Mouse (Mus musculus): Measurements from ENCODE around the gene Fmnl2. TPM values are rescaled to one million over a fixed set of nuclear protein-coding genes. Genes with fewer than 3 reads are reported as not detected.

Gene Fmnl2
- polyA plus RNA-seq, 1 experiment from 2014 or later, result 7.3 TPM

DNA sequence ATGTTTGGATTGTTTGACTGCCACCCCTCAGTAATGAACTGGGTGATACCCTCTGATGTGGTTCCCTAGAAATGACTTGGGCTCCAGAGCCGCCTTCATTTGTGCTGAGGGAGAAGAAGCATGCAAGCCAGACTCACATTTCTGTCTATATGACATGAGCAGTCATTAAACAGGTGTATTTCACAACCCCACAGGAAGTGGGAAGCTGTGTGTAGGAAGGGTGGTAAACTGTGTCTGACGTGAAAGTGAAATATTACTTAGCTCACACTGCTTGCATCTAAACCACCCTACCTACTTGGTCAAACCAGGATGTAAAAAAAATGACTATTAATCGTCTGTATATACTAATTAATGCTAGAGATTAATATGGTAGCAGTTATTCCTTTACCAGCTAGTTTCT lies 231.1 kb downstream of the Fmnl2 start:
- Histone ChIP-seq H3K4me1 (no peaks in the 10 kb centered on the region), H3K36me3 (replicated peaks) (0 out of 2 replicates have a peak, but pooled peaks cover 3% of the 10 kb centered on the region), H3K27me3 (replicated peaks; ENCODE audit: low read depth, poor library complexity, severe bottlenecking) (no peaks in the 10 kb centered on the region), H3K4me3 (no peak overlapping the region), H3K27ac (replicated peaks) (no peak overlapping the region), H3K9me3 (no peaks in the 10 kb centered on the region)
- 89% methylated on average over 3 of the region's 3 CpGs for WGBS
- DNase-seq (ENCODE audit: low spot score), result no peak

DNA sequence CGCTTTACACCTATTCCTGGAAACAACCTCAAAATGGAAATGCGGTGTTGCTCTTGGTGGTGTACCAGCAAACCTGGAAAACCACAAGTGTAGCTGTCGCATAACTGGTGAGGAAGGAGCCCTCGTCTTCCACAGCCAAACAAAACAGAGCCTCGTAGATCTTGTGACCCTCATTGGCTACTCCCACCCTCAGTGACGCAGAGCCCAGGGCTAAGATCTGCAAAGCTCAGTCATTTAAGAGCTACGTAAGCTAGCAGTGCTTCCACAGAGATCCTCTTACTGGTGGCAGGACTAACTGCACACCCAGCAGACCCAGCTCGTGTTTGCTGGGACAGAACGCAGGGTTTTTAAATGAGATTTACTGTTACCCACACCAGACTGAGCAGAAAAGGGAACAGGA lies 237.4 kb downstream of the Fmnl2 start:
- 89% methylated on average over 9 of the region's 9 CpGs for WGBS
- no peaks in the 10 kb centered on the region for H3K9me3 ChIP-seq
- no peak for DNase-seq (ENCODE audit: low spot score)
- H3K27me3 ChIP-seq (replicated peaks; ENCODE audit: low read depth, poor library complexity, severe bottlenecking), result no peaks in the 10 kb centered on the region
- H3K4me3 ChIP-seq, result no peak overlapping the region
- no peaks in the 10 kb centered on the region for H3K4me1 ChIP-seq
- H3K36me3 ChIP-seq (replicated peaks), result peaks cover 20% of the 10 kb centered on the region
- no peak overlapping the region for H3K27ac ChIP-seq (replicated peaks)

DNA sequence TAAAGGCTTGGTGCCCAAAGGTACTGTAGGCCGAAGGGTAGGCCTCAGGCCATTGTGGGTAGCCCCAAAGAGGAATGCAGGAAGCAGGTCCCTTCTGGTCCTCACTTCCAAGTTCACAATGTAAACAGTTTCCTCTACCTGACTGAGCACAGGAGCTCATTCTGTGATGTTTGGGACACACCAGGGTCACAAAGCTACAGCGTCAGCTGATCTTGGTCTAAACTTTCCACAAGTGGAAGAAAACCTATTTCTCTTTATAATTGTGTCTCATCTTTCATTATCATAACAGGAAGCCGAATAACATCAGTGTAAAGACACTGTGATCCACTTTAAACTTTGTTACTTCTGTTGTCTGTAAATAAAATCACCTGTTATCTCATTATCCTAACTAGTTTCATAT lies 237.8 kb downstream of the Fmnl2 start:
- peaks cover 17% of the 10 kb centered on the region for H3K36me3 ChIP-seq (replicated peaks)
- H3K9me3 ChIP-seq, result no peaks in the 10 kb centered on the region
- H3K4me3 ChIP-seq, result no peak overlapping the region
- no peaks in the 10 kb centered on the region for H3K27me3 ChIP-seq (replicated peaks; ENCODE audit: low read depth, poor library complexity, severe bottlenecking)
- H3K27ac ChIP-seq (replicated peaks), result no peak overlapping the region
- H3K4me1 ChIP-seq, result no peaks in the 10 kb centered on the region
- WGBS, result 95% methylated on average over 3 of the region's 3 CpGs
- no peak for DNase-seq (ENCODE audit: low spot score)

DNA sequence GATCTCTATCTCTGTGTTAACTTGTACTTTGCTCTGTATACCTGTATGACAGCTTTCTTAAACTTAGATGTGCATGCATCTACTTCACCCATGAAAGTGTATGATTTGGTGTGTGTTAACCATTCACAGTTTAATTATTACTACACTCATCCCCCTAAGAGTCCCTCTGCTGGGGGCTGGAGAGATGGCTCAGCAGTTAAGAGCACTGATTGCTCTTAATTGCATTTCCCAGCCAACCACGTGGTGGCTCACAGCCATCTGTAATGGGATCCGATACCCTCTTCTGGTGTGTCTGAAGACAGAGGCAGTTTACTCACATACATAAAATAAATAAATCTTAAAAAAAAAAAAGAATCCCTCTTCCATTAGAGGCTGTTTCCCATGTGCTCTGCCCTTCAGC lies 242.4 kb downstream of the Fmnl2 start:
- 44% methylated on average over 2 of the region's 2 CpGs for WGBS
- Histone ChIP-seq H3K27me3 (replicated peaks; ENCODE audit: low read depth, poor library complexity, severe bottlenecking) (no peaks in the 10 kb centered on the region), H3K4me3 (no peak overlapping the region), H3K27ac (replicated peaks) (no peak overlapping the region), H3K4me1 (no peaks in the 10 kb centered on the region), H3K9me3 (no peaks in the 10 kb centered on the region), H3K36me3 (replicated peaks) (peaks cover 46% of the 10 kb centered on the region)
- no peak for DNase-seq (ENCODE audit: low spot score)

DNA sequence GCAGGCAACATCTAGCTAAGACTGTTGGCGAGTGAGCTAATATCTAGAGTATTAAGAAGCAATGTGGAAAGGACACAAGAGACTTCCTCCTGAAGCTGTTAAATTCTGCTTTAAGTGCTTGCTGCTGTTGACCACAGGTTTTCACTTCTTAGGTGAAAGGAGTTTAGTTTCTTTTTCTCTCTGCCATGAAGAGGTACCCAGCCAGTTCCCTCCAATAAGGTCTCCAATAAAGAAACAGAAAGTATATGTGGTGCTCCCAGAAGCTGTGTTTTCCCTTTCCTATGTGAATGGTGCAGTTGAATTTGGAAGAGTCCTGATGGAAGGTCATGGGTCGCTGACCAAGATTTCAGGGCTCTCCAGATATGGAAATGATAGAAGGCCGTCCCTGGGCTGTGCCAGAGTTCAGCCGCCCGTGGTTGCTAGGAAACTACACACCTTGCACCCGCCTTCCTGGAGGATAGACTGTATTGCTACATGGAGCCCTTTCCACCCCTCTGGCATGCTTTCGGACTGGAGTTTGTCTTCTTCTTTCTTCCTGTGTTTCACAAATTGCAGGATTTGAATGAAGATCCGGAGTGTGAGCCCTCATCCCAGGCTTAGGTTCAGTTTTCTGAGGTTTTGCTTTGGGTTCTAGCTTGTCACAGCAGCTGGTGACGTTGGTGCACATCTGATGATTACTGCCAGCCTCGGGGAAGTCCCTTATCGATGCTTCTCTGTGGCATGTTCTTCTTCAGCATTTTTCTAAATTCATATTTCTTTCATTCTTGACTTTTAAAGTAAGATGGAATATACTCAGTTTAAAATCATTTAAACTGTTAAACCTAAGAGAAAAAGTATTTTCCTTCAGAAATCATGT lies 244.5 kb downstream of the Fmnl2 start:
- H3K36me3 ChIP-seq (replicated peaks), result peaks cover 64% of the 10 kb centered on the region
- WGBS, result 90% methylated on average over 11 of the region's 11 CpGs
- H3K4me1 ChIP-seq, result no peaks in the 10 kb centered on the region
- H3K9me3 ChIP-seq, result no peaks in the 10 kb centered on the region
- H3K4me3 ChIP-seq, result no peak overlapping the region
- DNase-seq (ENCODE audit: low spot score), result no peak
- no peak overlapping the region for H3K27ac ChIP-seq (replicated peaks)
- H3K27me3 ChIP-seq (replicated peaks; ENCODE audit: low read depth, poor library complexity, severe bottlenecking), result no peaks in the 10 kb centered on the region

DNA sequence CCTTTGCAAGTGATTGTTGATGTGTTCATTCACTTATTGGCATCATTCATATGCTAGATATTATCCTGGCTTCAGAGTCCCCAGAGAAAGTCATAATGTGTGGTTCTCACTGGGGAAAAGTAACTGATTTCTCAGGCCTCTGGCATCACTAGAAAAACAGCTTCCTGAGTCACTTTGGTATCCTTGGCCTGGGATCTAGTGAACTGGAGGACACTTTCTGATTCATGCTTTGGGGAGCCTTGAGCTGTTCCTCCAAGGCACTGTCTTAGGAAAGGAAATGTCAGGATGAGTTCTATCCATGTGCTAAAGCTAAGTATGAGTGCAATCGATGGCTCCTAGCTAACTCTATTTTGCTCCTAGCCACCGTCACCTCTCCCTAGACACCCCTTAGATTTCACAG lies 245.2 kb downstream of the Fmnl2 start:
- no peak overlapping the region for H3K4me3 ChIP-seq
- peaks cover 65% of the 10 kb centered on the region for H3K36me3 ChIP-seq (replicated peaks)
- no peaks in the 10 kb centered on the region for H3K9me3 ChIP-seq
- no peaks in the 10 kb centered on the region for H3K27me3 ChIP-seq (replicated peaks; ENCODE audit: low read depth, poor library complexity, severe bottlenecking)
- no peak overlapping the region for H3K27ac ChIP-seq (replicated peaks)
- H3K4me1 ChIP-seq, result no peaks in the 10 kb centered on the region
- no peak for DNase-seq (ENCODE audit: low spot score)
- 93% methylated on average over 2 of the region's 2 CpGs for WGBS

DNA sequence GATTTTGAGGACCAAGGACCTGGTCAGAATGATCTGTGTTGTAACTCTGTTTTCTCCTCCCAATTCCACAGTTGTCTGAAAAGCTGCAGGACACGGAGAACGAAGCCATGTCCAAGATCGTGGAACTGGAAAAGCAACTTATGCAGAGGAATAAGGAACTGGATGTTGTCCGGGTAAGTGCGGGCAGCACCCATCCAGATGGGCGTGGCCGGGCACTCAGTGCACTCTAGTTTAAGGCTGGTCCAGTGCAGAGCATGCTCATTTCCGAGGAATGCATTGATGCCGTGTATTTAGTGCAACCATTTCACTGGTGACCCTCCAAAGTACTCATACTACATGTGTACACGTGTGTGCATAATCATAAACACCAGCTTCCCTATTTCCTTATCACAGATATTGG lies 247.7 kb downstream of the Fmnl2 start:
- no peak for DNase-seq (ENCODE audit: low spot score)

DNA sequence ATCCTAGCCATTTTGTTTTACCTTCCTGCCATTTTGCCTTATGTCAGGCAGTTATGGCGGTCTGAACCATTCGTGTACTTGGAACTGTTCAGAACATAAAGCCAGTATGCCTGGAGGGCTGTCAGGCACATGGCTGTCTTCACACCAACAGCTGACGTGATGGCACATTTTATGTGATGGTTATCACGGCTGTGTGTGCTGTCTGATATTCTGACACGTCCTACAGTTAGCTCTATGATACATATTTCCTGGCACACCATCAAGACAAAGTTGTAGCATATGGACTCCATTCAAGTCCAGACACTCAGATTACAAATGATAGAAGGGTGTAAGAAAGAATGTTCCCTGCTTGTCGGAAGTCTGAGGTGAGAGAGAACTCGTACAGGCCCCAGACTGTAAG lies 248.4 kb downstream of the Fmnl2 start:
- H3K27ac ChIP-seq (replicated peaks), result no peak overlapping the region
- DNase-seq (ENCODE audit: low spot score), result no peak
- no peaks in the 10 kb centered on the region for H3K27me3 ChIP-seq (replicated peaks; ENCODE audit: low read depth, poor library complexity, severe bottlenecking)
- WGBS, result 93% methylated on average over 7 of the region's 7 CpGs
- peaks cover 91% of the 10 kb centered on the region for H3K36me3 ChIP-seq (replicated peaks)
- no peaks in the 10 kb centered on the region for H3K9me3 ChIP-seq
- no peak overlapping the region for H3K4me3 ChIP-seq
- H3K4me1 ChIP-seq, result no peaks in the 10 kb centered on the region

More for the DNA sequence above, 247.7 kb downstream of the Fmnl2 start:
- no peak overlapping the region for H3K27ac ChIP-seq (replicated peaks)
- H3K4me1 ChIP-seq, result no peaks in the 10 kb centered on the region
- H3K27me3 ChIP-seq (replicated peaks; ENCODE audit: low read depth, poor library complexity, severe bottlenecking), result no peaks in the 10 kb centered on the region
- H3K36me3 ChIP-seq (replicated peaks), result peaks cover 86% of the 10 kb centered on the region
- H3K4me3 ChIP-seq, result no peak overlapping the region
- 93% methylated on average over 10 of the region's 10 CpGs for WGBS
- H3K9me3 ChIP-seq, result no peaks in the 10 kb centered on the region

DNA sequence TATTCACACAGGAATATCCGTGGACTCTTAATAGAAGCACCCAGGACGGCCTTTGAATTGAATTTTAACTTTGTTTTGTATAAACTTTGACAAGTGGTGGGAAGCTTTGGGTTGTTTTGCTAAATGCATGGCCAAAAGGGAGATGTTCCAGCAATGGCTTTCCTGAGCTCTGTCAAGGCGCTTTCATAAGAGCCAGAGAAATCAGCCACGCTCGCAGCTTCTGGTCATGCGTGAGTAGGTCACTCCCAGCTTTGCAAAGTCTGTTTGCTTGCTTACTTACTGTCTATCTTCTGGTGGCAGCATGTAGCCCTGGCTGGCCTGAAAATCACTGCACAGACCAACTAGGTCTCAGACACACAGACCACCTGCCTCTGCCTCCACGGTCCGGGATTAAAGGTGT lies 248.8 kb downstream of the Fmnl2 start:
- WGBS, result 95% methylated on average over 8 of the region's 8 CpGs
- no peak for DNase-seq (ENCODE audit: low spot score)
- Histone ChIP-seq H3K4me1 (no peaks in the 10 kb centered on the region), H3K27me3 (replicated peaks; ENCODE audit: low read depth, poor library complexity, severe bottlenecking) (no peaks in the 10 kb centered on the region), H3K9me3 (no peaks in the 10 kb centered on the region), H3K36me3 (replicated peaks) (peaks cover 90% of the 10 kb centered on the region), H3K27ac (replicated peaks) (no peak overlapping the region), H3K4me3 (no peak overlapping the region)

DNA sequence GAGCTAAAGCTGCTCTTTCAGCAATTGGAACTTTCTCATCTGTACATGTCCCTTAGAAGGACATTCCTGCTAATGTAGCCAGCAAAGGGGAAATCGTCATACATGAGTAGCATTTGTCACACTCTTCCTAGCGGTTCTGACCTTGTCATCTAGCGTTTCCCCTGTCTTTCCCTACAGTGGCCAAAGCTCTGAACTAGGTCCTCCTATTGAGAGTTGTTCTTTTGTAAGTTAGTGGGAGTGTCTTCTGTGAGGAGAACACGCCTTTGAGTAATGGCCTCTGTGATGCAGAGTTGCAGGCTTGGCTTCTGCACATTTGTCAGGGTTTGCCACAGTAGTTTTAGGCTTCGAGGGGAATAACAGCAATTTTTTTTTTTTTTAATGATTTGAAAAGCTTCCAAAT lies 250.9 kb downstream of the Fmnl2 start:
- H3K36me3 ChIP-seq (replicated peaks), result peaks cover 89% of the 10 kb centered on the region
- WGBS, result 86% methylated on average over 5 of the region's 5 CpGs
- H3K27me3 ChIP-seq (replicated peaks; ENCODE audit: low read depth, poor library complexity, severe bottlenecking), result no peaks in the 10 kb centered on the region
- H3K4me3 ChIP-seq, result no peak overlapping the region
- DNase-seq (ENCODE audit: low spot score), result no peak
- H3K27ac ChIP-seq (replicated peaks), result no peak overlapping the region
- H3K9me3 ChIP-seq, result no peaks in the 10 kb centered on the region
- H3K4me1 ChIP-seq, result no peaks in the 10 kb centered on the region

DNA sequence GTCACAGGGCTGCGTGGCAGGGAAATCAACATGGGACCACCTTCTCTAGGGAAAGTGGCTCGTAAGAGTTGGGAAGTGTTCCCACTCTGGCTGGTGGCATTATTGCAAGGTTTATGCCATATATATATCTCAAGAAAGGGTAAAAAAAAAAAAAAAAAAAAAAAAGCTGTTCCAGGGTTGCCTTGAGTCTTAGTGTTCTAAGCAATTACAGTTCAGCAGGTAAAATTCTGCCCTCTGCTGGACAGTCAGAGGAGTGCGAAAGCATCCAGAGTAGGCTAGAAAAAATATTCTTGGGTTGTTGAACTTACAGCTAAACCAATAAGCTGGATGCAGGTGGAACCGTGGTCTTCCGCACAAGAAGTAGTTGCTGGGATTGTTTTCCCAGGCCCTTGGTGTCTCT lies 264.1 kb downstream of the Fmnl2 start:
- H3K4me3 ChIP-seq, result no peak overlapping the region
- no peaks in the 10 kb centered on the region for H3K27me3 ChIP-seq (replicated peaks; ENCODE audit: low read depth, poor library complexity, severe bottlenecking)
- H3K36me3 ChIP-seq (replicated peaks), result peaks cover 77% of the 10 kb centered on the region
- no peaks in the 10 kb centered on the region for H3K9me3 ChIP-seq
- WGBS, result 77% methylated on average over 5 of the region's 5 CpGs
- H3K4me1 ChIP-seq, result no peaks in the 10 kb centered on the region
- H3K27ac ChIP-seq (replicated peaks), result no peak overlapping the region
- DNase-seq (ENCODE audit: low spot score), result peak; percentile 38

DNA sequence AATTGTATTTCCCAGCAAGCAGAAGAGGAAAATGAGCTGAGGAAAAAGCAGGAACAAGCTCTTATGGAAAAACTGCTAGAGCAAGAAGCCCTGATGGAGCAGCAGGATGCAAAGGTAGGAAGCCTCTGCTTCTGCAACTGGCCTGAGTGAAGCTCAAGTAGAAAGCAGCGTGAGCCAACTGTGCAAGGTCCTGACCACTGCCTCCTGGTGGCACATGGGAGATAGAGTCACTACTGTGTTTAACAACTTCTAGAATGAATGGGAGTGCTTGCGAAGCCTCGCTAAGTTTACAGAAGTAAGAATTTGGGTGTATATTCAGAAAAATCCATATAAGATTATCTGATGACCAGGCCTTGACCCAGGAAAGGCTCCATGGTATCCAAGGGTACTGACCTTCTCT lies 268.3 kb downstream of the Fmnl2 start:
- no peaks in the 10 kb centered on the region for H3K27me3 ChIP-seq (replicated peaks; ENCODE audit: low read depth, poor library complexity, severe bottlenecking)
- H3K4me1 ChIP-seq, result no peaks in the 10 kb centered on the region
- peaks cover 71% of the 10 kb centered on the region for H3K36me3 ChIP-seq (replicated peaks)
- WGBS, result 86% methylated on average over 3 of the region's 3 CpGs
- H3K9me3 ChIP-seq, result no peaks in the 10 kb centered on the region
- H3K4me3 ChIP-seq, result no peak overlapping the region
- H3K27ac ChIP-seq (replicated peaks), result no peak overlapping the region
- DNase-seq (ENCODE audit: low spot score), result no peak

DNA sequence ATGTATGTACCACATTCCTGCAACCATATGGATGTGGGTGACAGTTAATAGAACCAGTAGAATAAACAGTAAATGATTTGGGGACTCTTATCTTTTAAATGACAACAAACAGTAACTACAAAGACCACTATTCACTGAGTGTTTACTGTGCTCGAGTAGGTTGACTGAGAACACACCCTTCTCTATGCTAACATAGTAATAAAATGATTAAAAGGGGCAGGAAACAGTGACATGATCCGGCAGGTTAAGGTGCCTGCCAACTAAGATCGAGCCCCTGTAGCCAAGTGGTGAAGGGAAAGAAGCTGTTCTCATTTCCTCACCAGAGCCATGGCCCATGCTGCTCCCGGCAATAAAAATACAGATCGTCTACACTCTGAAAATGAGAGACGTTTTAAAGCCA lies 271.4 kb downstream of the Fmnl2 start:
- Histone ChIP-seq H3K36me3 (replicated peaks) (peaks cover 80% of the 10 kb centered on the region), H3K4me1 (no peaks in the 10 kb centered on the region), H3K4me3 (no peak overlapping the region), H3K27me3 (replicated peaks; ENCODE audit: low read depth, poor library complexity, severe bottlenecking) (no peaks in the 10 kb centered on the region), H3K27ac (replicated peaks) (no peak overlapping the region), H3K9me3 (no peaks in the 10 kb centered on the region)
- WGBS, result 90% methylated on average over 6 of the region's 6 CpGs
- DNase-seq (ENCODE audit: low spot score), result no peak
